Mouse (Mus musculus) erythroblast, embryonic 14.5 days (primary cell): ENCODE results near the gene Celf2. TPM values are rescaled to one million over a fixed set of nuclear protein-coding genes. Genes with fewer than 3 reads are reported as not detected.
"Not testable (repeated sequence)": the region's sequence is repeated elsewhere in the genome, so short reads cannot be mapped to it uniquely, and the experiment has no call there.

Source experiments
- H3K27me3 ChIP-seq: 2 replicates; pipeline ENCODE4 v1.6.1; 2012; ENCODE audit warnings: inconsistent platforms; ENCODE audit not compliant: control insufficient read depth
- H3K36me3 ChIP-seq: 2 replicates; pipeline ENCODE4 v1.6.1; 2012; ENCODE audit warnings: mild to moderate bottlenecking, inconsistent platforms; ENCODE audit not compliant: control insufficient read depth
- H3K4me1 ChIP-seq: 2 replicates; pipeline ENCODE4 v1.6.1; 2012; ENCODE audit warnings: inconsistent platforms; ENCODE audit not compliant: control insufficient read depth
- H3K4me3 ChIP-seq: replicated peaks from 2 replicates; pipeline ENCODE3; 2012; ENCODE audit warnings: moderate library complexity, mild to moderate bottlenecking, inconsistent platforms
- H3K9me3 ChIP-seq: 2 replicates; pipeline ENCODE4 v1.6.1; 2012; ENCODE audit warnings: low read length, inconsistent platforms, mixed read lengths; ENCODE audit not compliant: control insufficient read depth
- GATA1 ChIP-seq: IDR thresholded peaks from 2 replicates; pipeline ENCODE4 v1.6.1; 2012; ENCODE audit warnings: low read length, inconsistent platforms, mixed read lengths
- TAL1 ChIP-seq: IDR thresholded peaks from 3 replicates; pipeline ENCODE4 v1.6.1; 2012; ENCODE audit warnings: low read length, inconsistent platforms, mixed read lengths
- polyA plus RNA-seq: library from polyadenylated mRNA; stranded (reverse); fragments of >175 nt; gene quantifications from 2 replicates; pipeline ENCODE4 v1.2.3, GENCODE M21; 2012

The Celf2 gene
- under 0.01 and 0.01 TPM in 2 replicates for polyA plus RNA-seq

DNA sequence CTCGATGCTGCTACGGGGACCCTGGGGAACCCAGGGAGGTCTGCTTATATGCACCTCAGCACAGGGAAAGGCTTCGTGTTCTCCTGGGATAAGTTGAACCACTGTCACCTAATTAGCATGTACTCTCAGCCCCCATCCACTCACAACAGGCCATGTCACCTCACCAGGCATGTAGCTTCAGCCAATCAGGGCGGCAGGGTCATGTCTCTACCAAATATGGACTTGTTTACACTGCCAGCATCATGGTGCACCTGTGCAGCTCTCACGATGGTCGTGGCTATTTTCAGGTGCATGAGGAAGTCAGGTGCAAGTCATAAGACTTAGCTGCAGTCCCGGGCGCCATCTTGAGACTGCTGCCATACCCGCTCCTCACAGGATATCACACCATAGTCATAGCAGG is at the start of gene Celf2:
Celf2 (minus strand) TSS at position 101 of the 400 bp plus-strand sequence.
- not testable (repeated sequence) for H3K36me3 ChIP-seq, H3K4me1 ChIP-seq, H3K4me3 ChIP-seq, H3K27me3 ChIP-seq
- peaks cover 11% of the 10 kb centered on the region for H3K9me3 ChIP-seq

DNA sequence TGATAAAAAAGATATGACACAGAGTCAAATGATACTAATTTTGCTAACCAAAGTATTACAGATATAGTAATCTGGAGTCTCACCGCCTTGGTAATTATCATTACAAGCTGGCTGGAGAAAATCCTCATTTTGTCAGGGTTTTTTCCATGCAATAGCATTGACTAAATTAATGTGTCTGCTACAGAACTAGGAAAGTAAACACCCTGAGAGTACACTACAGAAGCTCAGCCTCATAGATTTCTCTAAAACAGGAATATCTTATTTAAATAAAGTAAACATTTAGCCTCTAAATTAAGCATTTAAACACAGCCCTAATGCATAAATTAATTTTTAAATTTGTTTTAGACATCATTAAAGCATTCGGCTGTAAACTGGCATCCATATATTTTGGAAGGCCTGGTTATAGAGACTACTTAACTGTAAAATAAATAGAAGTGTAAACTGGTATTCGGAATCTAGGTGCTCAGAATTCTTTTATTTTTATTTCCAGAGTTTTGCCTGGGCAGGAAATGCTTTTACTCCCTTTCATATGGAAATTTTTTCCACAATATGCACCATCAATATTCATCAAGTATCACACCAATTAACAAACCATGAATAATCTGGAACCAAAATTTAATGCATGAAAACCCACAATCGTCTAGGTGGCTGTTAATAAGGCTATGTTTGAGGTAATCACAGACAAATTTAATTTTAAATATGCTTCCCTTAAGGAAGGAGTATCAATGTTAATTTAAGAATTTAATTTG is 46.0 kb upstream of the Celf2 start:
- no peak for TF ChIP-seq TAL1
- no peak for TF ChIP-seq GATA1
- Histone ChIP-seq H3K27me3 (no peaks in the 10 kb centered on the region), H3K4me1 (no peaks in the 10 kb centered on the region), H3K36me3 (no peaks in the 10 kb centered on the region), H3K4me3 (no peak overlapping the region), H3K9me3 (no peaks in the 10 kb centered on the region)

DNA sequence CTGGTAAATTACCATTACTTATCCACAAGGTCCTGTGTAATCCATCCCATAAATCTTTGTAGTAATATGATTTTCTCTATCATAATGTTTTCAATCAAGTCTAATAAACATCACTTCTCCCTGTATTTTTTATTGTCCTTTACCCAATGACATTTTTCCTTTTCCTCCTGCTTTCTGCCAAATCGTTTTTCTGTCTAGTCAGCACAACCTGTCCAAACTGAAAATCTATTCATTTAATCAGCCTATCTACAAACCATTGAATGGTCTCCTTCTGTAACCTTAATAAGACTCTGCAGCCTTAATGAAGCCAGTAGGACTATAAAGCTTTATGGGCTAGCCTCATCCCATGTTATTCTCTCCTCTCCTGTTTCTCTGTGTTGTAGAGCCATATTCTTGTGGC is 45.2 kb upstream of the Celf2 start:
- H3K36me3 ChIP-seq: no peaks in the 10 kb centered on the region
- no peaks in the 10 kb centered on the region for H3K9me3 ChIP-seq
- no peaks in the 10 kb centered on the region for H3K4me1 ChIP-seq
- no peak overlapping the region for H3K4me3 ChIP-seq
- no peaks in the 10 kb centered on the region for H3K27me3 ChIP-seq
- TF ChIP-seq TAL1 (no peak), GATA1 (no peak)

DNA sequence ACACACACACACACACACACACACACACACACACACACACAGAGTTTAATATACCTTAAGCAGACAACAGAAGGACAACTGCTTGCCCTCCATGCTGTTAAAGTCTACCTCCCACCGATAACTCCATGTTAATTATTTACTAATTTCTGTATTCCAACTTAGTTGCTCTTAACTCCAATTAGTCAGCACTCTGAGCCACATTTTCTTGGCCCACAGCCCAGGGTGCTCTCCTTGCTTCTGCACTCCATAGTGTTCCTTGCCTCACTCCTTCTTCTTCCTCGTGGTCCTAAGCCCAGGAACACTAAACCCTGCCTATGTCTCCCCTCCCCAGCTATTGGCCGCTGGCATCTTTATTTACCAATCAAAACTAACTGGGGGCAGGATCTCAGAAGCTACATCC is 43.5 kb upstream of the Celf2 start:
- H3K27me3 ChIP-seq: no peaks in the 10 kb centered on the region
- TF ChIP-seq TAL1: no peak
- no peak for TF ChIP-seq GATA1

DNA sequence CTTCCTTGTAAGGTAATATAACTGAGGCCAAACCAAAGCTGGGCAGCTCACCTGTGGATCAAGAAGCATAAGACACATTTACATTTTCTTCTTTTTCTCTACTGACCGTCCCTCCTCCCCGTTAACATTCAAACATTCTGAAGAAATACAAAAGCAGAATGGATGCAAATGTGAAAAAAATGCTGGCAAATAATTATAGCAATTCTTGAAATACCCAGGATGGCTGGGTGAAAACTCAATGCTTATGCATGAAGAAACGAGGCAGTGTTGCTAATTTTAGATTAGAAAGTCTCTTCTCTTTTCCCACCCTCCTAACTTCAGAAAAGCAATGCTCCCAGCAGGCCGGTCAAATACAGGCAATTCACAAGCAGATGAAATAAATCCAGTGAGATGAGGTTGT is 39.5 kb upstream of the Celf2 start:
- Histone ChIP-seq H3K4me3 (no peak overlapping the region), H3K27me3 (no peaks in the 10 kb centered on the region), H3K36me3 (no peaks in the 10 kb centered on the region), H3K9me3 (no peaks in the 10 kb centered on the region), H3K4me1 (no peaks in the 10 kb centered on the region)
- TF ChIP-seq GATA1 (no peak), TAL1 (no peak)

More for the DNA sequence above, 43.5 kb upstream of the Celf2 start:
- H3K4me1 ChIP-seq: no peaks in the 10 kb centered on the region
- H3K36me3 ChIP-seq: no peaks in the 10 kb centered on the region
- no peaks in the 10 kb centered on the region for H3K9me3 ChIP-seq
- no peak overlapping the region for H3K4me3 ChIP-seq

DNA sequence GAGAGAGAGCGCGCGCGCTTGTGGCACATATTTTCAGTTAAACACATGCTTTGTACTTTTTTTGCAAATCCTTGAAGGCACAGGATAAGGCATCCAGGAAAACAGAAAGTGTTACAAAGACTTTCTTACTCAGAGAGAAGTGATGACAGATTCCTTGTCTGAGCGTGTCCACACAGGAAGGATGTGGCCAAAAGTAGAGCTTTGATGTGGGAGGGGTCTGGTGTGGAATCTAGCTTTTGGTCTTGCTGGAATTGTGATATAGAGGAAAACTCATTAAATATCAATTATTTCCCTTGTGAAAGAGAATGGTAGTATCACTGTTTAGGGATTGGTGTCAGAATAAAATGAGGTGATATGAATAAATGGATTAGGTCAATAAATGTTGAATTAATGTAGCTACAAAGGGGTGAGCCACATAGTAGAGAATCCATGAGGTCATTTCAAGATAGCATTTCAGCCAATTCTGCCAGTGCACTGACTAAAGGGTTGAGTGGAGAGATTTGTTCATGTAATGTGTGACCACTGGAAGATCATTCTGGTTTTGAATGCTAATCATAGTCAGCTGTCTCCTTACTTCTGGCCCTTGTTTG is 25.3 kb upstream of the Celf2 start:
- Histone ChIP-seq H3K4me3 (no peak overlapping the region), H3K9me3 (no peaks in the 10 kb centered on the region), H3K27me3 (no peaks in the 10 kb centered on the region), H3K36me3 (no peaks in the 10 kb centered on the region), H3K4me1 (no peaks in the 10 kb centered on the region)
- no peak for TF ChIP-seq GATA1
- no peak for TF ChIP-seq TAL1

DNA sequence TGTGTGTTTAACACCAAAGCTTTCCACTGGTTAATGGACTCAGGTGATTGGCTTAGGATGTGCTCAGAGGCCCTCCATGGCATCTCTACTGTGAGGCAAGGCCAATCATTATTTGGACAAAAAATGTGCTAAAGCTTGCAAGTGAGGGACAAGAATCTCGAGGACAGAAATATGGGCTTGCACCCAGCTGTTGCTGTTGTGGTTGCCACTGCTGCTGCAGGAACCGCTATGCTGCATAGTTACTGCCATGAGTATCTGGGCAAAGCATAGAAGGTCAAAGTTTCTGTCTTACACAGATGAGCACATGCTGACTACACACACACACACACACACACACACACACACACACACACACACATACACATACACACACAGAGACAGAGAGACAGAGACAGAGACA is 24.8 kb upstream of the Celf2 start:
- Histone ChIP-seq H3K36me3 (no peaks in the 10 kb centered on the region), H3K27me3 (no peaks in the 10 kb centered on the region), H3K4me1 (no peaks in the 10 kb centered on the region), H3K4me3 (no peak overlapping the region), H3K9me3 (no peaks in the 10 kb centered on the region)
- TF ChIP-seq TAL1: no peak
- no peak for TF ChIP-seq GATA1

DNA sequence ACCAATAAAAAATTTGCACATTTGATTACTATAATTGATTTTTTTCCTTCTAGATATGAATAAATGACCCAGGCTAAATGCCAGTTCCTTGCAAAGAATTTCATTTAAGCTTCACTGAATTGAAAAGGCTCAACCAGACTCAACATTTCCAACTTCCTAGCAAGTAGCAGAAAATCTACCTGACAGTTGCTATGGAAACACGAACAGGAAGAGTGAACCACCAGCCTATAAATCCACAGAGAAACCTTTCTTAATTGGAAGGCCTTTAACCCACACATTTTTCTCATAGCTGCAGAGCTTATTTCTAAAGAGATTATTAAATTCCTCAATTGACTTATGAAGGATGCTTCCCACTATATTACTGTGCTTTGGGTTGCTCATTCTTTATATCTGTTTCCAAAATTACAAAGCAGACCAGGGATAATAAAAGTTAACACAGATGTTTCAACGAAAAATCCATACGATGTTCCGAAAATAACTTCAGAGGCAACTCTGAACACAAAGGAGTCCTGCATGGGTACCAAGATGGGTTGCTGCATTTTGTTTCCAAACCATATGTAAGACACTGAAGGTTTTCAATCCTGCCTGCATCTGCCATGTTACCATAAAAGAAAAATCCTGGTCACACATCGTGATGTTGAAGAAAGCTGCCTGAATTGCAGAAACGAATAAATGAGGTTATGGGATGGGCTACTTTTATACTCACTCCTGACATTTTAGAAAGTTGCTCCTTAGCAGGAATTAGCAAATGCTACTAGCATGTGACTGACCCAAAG is 22.0 kb upstream of the Celf2 start:
- no peak for TF ChIP-seq TAL1
- TF ChIP-seq GATA1: no peak
- Histone ChIP-seq H3K4me1 (no peaks in the 10 kb centered on the region), H3K36me3 (no peaks in the 10 kb centered on the region), H3K4me3 (no peak overlapping the region), H3K27me3 (no peaks in the 10 kb centered on the region), H3K9me3 (no peaks in the 10 kb centered on the region)

- H3K4me3 ChIP-seq: no peak overlapping the region
- TF ChIP-seq TAL1 (no peak), GATA1 (no peak)
- H3K36me3 ChIP-seq: no peaks in the 10 kb centered on the region
- no peaks in the 10 kb centered on the region for H3K4me1 ChIP-seq
- H3K27me3 ChIP-seq: no peaks in the 10 kb centered on the region
- H3K9me3 ChIP-seq: no peaks in the 10 kb centered on the region
Observed at GRCm38 (mm10) chr2:7530461-7531184, 21.3 kb upstream of the Celf2 start.
